Mouse (Mus musculus): Measurements from ENCODE around the gene Pnpla7.

Gene Pnpla7

GRCm38 (mm10) chr2:24995332-24995731, 19.5 kb downstream of the Pnpla7 start:
- peak in 1 of 2 experiments; percentile 40 for DNase-seq (ENCODE audit: low spot score in 2 of 2)

- DNase-seq (ENCODE audit: low spot score in 2 of 2), result no peak
Measured at GRCm38 (mm10) chr2:24996471-24996870, 20.6 kb downstream of the Pnpla7 start.

GRCm38 (mm10) chr2:25000544-25001235, 24.9 kb downstream of the Pnpla7 start:
- peak in 1 of 2 experiments; percentile 12 for DNase-seq (ENCODE audit: low spot score in 2 of 2)

DNA sequence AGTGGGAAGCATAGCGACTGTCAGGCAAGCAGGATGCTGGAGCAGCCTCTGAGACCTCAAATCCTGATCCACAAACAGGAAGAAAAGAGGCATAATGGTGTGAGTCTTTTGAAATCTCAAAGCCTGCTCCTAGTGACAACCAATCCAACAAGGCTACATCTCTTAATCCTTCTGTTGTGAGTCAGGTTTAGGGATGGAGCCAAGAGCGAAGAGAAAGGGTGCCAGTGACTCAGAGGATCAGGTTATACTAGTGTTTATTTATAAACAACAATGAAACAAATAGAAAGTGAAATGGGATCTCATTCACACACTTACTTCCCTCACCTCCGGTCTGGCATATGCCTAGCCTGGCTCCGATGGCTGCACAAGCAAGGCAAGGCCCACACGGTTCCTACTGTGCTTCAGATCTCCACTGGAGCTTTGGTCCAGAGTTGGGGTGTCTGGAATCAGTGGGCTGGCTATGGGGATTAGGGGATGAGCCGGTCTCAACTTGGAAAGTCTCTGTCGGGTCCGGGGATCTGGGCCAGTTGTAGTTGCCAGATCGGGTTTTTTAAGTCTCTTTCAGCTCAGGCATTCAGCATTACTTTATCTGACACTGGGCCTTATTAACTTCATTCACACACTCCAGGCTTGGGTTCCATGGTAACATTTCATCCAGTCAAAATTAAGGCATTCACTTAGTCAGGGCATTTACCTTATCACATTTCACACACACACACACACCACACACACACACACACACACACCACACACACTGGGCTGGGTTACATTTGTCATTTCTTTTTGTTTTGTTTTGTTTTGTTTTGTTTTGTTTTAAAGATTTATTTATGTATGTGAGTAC, 28.3 kb downstream of the Pnpla7 start:
- no peak for DNase-seq (ENCODE audit: low spot score in 2 of 2)

- DNase-seq (ENCODE audit: low spot score in 2 of 2), result no peak
Measured at GRCm38 (mm10) chr2:25006767-25007166, 30.9 kb downstream of the Pnpla7 start.

DNA sequence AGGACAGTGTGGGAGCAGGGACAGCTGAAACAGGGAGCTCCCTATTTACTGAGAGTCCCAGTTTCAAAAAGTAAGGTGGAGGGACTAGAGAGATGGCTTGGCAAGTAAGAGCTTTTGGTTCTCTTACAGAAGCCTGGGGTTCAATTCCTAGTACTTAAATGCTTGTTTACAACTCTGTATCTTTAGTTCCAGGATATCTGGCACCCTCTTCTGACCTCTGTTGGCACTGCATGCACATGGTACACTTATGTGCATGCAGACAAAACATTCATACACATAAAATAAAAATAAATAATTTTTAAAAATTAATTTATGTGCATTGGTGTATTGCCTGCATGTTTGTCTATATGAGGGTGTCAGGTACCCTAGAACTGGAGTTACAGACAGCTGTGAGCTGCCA, 32.4 kb downstream of the Pnpla7 start:
- DNase-seq (ENCODE audit: low spot score in 2 of 2), result no peak

DNA sequence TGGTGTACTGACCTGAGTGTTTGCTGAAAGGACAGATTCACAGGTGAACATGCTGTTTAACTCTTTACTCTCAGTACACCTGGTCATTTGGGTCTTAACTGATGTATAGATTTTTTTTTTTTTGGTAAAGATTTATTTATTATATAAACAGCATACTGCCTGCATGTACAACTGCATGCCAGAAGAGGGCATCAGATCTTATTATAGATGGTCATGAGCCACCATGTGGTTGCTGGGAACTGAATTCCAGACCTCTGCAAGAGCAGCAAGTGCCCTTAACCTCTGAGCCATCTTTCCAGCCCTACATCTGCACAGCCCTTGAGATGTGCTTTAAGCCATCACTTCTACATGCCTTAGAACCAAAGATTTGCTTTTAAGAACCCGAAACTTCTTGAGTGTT, 46.8 kb downstream of the Pnpla7 start:
- no peak for DNase-seq (ENCODE audit: low spot score in 2 of 2)

- no peak for DNase-seq (ENCODE audit: low spot score in 2 of 2)
Measured at GRCm38 (mm10) chr2:25025109-25025508, 49.3 kb downstream of the Pnpla7 start.

DNA sequence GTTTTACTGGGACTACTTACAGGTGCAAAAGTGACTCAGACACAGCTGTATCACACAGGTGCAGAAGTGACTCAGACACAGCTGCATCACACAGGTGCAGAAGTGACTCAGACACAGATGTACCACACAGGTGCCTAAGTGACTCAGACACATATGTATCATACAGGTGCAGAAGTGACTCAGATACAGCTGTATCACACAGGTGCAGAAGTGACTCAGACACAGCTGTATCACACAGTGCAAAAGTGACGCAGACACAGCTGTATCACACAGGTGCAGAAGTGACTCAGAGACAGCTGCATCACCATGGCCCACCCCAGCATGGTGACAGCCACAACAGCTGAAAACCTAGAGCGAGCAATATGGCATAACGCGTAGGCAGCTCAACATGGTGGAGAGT, 59.2 kb downstream of the Pnpla7 start:
- no peak for DNase-seq (ENCODE audit: low spot score in 2 of 2)

DNA sequence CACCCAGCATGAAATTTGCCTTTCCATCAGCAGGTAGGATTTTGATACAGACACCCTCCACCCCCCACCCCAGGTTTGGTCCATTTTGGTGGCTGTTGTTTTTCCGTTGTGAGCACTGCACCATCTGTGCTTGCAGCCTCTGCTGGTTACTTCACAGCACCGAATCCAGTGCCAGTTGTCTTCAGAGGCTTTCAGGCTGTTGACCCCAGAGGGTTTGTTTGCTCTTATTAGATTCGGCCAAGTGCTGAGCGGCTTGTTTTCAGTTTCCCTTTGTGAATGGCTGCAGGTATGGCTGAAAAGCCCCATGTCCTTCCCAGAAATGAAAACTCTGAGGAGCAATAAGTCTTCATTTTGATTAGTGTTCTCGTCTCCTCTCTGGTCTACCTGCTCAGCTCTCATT, 64.3 kb downstream of the Pnpla7 start:
- no peak for DNase-seq (ENCODE audit: low spot score in 2 of 2)

GRCm38 (mm10) chr2:25050921-25051320, 75.1 kb downstream of the Pnpla7 start:
- peak in 1 of 2 experiments; percentile 64 for DNase-seq (ENCODE audit: low spot score in 2 of 2)

GRCm38 (mm10) chr2:25051450-25051849, 75.6 kb downstream of the Pnpla7 start:
- no peak for DNase-seq (ENCODE audit: low spot score in 2 of 2)

DNA sequence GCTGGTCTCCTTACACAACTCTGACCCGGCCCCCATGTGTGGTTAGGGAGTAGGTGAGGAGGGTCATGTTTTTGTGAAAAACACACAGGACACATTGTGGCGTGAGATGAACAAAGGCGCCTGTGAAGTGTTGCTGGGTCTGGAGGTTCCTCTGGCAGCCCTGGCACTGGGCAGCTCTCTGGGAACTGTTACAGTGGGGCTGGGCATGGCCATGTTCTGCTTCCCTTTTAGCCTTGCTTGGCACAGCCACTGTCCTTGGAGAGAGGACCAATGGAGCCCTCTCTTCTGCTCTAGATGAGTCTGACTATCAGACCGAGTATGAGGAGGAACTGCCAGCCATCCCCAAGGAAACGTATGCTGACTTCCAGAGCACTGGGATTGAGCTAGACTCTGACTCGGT, 77.3 kb downstream of the Pnpla7 start:
- DNase-seq (ENCODE audit: low spot score in 2 of 2), result no peak

- peak; percentile 66 to 89 for DNase-seq (ENCODE audit: low spot score in 2 of 2)
Measured at GRCm38 (mm10) chr2:25054221-25055067, 78.6 kb downstream of the Pnpla7 start, which contains the start of gene Nsmf. Nsmf (plus strand) TSS chr2:25054355.

- DNase-seq (ENCODE audit: low spot score in 2 of 2), result peak; percentile 45 to 71
Measured at GRCm38 (mm10) chr2:25055068-25055405, 79.2 kb downstream of the Pnpla7 start.

DNA sequence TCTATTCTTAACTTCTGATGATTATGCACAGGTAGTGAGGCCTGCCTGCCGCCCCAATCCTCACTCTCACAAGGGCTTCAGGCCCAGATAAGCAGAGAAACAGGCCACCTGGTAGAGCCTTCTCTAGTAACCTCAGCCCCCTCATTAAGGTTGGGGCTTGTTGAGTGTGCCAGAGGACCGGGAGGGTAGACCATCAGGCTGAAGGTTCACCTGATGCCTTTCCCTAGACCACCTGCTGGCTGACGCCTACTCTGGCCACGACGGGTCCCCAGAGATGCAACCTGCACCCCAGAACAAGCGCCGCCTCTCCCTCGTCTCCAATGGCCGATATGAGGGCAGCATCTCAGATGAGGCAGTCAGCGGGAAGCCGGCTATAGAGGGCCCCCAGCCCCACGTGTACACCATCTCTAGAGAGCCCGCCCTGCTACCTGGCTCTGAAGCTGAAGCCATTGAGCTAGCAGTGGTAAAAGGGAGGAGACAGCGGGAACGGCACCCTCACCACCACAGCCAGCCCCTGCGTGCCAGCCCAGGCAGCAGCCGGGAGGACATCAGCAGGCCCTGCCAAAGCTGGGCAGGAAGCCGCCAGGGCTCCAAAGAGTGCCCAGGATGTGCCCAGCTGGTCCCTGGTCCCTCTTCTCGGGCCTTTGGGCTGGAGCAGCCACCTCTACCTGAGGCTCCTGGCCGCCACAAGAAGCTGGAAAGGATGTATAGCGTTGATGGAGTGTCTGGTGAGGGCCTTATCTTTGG, 79.7 kb downstream of the Pnpla7 start:
- no peak for DNase-seq (ENCODE audit: low spot score in 2 of 2)

DNA sequence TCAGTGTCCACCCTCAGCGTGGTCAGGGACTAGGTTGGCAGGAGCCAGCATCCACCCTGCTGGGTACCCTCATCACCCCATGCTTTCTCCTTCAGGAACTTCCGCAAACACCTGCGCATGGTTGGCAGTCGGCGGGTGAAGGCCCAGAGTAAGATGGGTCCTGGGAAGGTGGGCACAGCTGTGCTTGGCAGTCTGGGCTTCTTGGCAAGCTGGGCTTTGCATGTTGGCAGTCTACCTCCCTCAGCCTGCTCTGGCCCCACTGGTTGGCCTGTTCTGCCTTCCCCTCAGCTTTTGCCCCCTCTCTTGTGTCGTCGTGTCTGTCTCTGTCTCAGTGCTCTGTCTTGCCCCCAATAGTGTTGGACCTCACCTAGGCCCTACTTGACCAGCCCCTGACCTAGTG, 83.1 kb downstream of the Pnpla7 start:
- no peak for DNase-seq (ENCODE audit: low spot score in 2 of 2)

- DNase-seq (ENCODE audit: low spot score in 2 of 2), result no peak
Measured at GRCm38 (mm10) chr2:25063523-25063922, 87.7 kb downstream of the Pnpla7 start.

- no peak for DNase-seq (ENCODE audit: low spot score in 2 of 2)
Measured at GRCm38 (mm10) chr2:25064285-25064684, 88.5 kb downstream of the Pnpla7 start.

GRCm38 (mm10) chr2:25065537-25065936, 89.7 kb downstream of the Pnpla7 start:
- DNase-seq (ENCODE audit: low spot score in 2 of 2), result no peak

DNA sequence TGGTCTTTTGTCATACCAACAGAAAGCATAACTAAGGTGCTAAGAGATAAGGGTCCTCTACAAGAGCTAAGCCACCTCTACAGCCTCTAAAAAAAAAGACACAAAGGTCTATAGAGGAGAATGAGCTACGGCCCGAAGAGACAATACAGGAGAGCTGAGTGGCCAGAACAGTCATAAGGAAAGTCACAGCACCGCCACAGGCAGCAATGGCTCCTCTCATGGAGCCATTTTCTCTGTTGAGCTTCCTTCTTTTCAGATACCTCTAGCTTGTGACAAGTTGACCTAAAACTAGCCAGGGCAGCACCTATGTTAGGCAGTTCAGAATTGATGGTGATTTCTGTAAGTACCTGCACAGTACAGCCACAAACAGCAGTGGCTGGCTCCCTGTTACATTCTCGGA, 90.7 kb downstream of the Pnpla7 start:
- no peak for DNase-seq (ENCODE audit: low spot score in 2 of 2)

GRCm38 (mm10) chr2:25069537-25069936, 93.7 kb downstream of the Pnpla7 start:
- DNase-seq (ENCODE audit: low spot score in 2 of 2), result no peak
